Mouse (Mus musculus): ENCODE measurements around the gene Epop.

- no peak for TF ChIP-seq CTCF (IDR thresholded peaks at IDR 0.05; ENCODE audit: low read depth)
- no peak for TF ChIP-seq EP300 (optimal IDR thresholded peaks at IDR 0.05)
Measured at GRCm38 (mm10) chr11:97657184-97657945, 27.9 kb upstream of the Epop start.
